Mouse (Mus musculus): ENCODE measurements around the gene Slc26a3.

DNA sequence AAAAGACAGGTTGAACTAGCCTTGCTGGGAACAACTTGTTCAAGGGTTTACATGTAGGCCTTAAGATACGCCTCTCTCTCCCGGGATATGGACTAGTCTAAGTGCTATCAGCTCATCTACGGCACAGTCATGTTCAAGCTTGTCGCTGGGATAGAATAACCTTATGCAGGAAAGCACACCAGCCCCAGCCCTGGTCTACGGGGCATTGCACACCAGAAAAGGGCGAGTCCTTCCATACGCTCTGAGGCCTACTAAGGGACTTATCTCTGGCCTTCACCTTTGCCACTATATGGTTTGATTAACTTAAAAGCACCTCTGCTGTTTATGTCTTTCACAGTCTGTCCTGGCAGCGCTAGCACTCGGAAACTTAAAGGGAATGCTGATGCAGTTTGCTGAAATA, 70.7 kb downstream of the Slc26a3 start:
- TF ChIP-seq CTCF (IDR thresholded peaks at IDR 0.05): no peak
- no peak for TF ChIP-seq POLR2A (IDR thresholded peaks at IDR 0.05; ENCODE audit: insufficient read depth, low read depth, low read length)
